Mouse (Mus musculus) cortical plate, adult 2 months (tissue): ENCODE results near the gene Olfr802. TPM values are rescaled to one million over a fixed set of nuclear protein-coding genes. Genes with fewer than 3 reads are reported as not detected.

ENCODE experiments used
- H3K27ac ChIP-seq: fragments of 200-500 bp; 2 replicates; pipeline ENCODE4 v1.5.1; 2012; ENCODE audit warnings: low read length, control low read depth, inconsistent platforms; ENCODE audit not compliant: insufficient read depth
- H3K4me1 ChIP-seq: fragments of 200-500 bp; 2 replicates; pipeline ENCODE4 v1.6.1; 2011; ENCODE audit warnings: low read length; ENCODE audit not compliant: control insufficient read depth, insufficient read depth
- H3K4me3 ChIP-seq: fragments of 200-500 bp; 2 replicates; pipeline ENCODE4 v1.5.1; 2011; ENCODE audit warnings: mild to moderate bottlenecking, low read length, control low read depth; ENCODE audit not compliant: insufficient read depth
- CTCF ChIP-seq: fragments of 200-500 bp; IDR thresholded peaks from 2 replicates; pipeline ENCODE4 v1.5.1; 2011; ENCODE audit warnings: mild to moderate bottlenecking, control low read depth, low read length; ENCODE audit not compliant: insufficient read depth; ENCODE audit errors: extremely low read depth
- POLR2A ChIP-seq: fragments of 200-500 bp; IDR thresholded peaks from 2 replicates; pipeline ENCODE4 v1.6.1; 2011; ENCODE audit warnings: mild to moderate bottlenecking, low read length, control low read depth; ENCODE audit not compliant: insufficient read depth; ENCODE audit errors: extremely low read depth
- polyA plus RNA-seq: library from polyadenylated mRNA; depleted of rRNA; stranded (reverse); fragments of >200 nt; gene quantifications from 2 replicates; pipeline ENCODE4 v1.2.3, GENCODE M21; 2012; rRNA removed

The Olfr802 gene
- not detected in 2 replicates for polyA plus RNA-seq

DNA sequence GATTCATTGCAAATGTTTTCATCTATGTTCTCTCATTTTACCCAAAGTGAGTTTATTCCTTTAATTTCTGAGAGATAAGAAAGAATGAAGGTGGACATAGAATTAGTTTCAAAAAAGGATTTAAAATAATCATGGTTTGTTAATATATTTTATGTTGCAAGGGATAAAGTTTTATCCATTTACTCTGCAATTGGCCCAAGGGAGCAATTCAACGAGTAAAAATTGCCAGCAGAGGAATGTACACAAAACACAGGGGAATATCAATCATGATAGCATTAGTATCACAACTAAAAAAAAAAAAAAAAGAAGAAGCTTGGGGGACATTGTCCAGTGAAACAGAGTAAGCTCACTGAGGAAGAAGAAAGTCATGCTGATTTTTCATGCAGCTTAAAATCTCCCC lies at the start of gene Olfr802:
Olfr802 (minus strand) TSS at position 101 of the 400 bp plus-strand sequence.
- no peak for TF ChIP-seq POLR2A
- no peak for TF ChIP-seq CTCF
- no peak within 1 kb of the TSS for H3K4me3 ChIP-seq
- H3K4me1 ChIP-seq: no peaks in the 10 kb centered on the region
- no peak within 1 kb of the TSS for H3K27ac ChIP-seq

DNA sequence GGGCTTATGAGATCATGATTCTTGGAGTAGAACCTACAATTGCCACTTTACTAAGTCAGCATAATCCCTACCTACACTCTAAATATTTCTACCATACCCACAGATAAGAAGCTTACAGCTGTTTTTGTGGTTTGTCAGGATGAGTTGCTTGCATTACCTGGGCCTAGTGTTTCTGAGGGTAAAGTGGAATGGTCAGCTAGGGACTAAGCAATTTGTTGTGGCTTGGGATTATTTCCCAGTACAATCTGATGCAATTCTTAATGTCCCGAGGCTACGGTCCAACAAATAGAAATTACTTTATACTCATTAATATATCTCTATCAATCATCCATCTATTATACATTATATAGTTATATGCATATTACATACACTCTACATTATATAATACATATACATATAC lies 41.3 kb upstream of the Olfr802 start, which contains the start of gene Olfr805:
Olfr805 (minus strand) TSS at position 101 of the 400 bp plus-strand sequence.
- Histone ChIP-seq H3K4me3 (no peak within 1 kb of the TSS), H3K27ac (no peak within 1 kb of the TSS), H3K4me1 (no peaks in the 10 kb centered on the region)
- TF ChIP-seq CTCF: no peak
- TF ChIP-seq POLR2A: no peak

DNA sequence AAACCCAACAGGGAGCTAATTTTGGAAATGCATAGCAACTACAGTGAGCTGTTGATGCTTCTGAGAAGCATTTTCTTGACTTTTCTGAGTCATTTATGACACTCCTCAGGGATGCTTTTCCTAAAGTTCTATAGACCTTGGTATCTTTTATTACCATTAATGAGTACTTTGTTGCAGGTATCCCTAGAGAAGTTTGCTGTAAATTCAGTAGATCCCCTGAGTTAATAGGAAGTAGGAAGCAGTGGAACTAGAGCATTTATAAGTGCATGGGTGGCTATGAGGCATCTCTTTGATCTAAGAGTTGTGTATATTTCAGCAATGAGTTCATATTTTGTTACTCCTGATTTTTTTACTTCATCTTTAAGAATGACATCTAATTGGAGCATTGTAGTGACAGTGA lies 14.9 kb upstream of the Olfr802 start, which contains the start of gene Olfr804:
Olfr804 (plus strand) TSS at position 301 of the 400 bp plus-strand sequence.
- no peak within 1 kb of the TSS for H3K27ac ChIP-seq
- TF ChIP-seq CTCF (no peak), POLR2A (no peak)
- no peak within 1 kb of the TSS for H3K4me3 ChIP-seq
- no peaks in the 10 kb centered on the region for H3K4me1 ChIP-seq

DNA sequence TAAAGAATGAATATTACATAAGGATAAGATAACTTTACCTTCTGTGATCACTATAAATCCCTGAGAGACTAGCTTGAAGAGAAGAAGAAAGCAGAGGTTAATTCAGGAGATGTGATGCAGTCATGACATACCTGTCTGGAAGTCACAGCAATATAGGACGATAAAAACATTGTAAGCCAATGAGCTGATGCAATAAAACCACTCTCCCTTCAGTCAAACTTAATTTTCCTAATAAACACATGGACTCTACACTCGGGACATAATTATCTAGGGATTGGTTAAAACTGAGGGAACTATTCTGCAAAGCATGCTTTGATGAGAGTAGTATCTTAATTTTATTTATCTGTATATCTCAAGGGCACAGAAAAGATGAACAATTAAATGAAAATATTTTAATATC lies 6.2 kb upstream of the Olfr802 start, which contains the start of gene Olfr803:
Olfr803 (minus strand) TSS at position 101 of the 400 bp plus-strand sequence.
- Histone ChIP-seq H3K27ac (no peak within 1 kb of the TSS), H3K4me1 (no peaks in the 10 kb centered on the region), H3K4me3 (no peak within 1 kb of the TSS)
- no peak for TF ChIP-seq POLR2A
- TF ChIP-seq CTCF: no peak

DNA sequence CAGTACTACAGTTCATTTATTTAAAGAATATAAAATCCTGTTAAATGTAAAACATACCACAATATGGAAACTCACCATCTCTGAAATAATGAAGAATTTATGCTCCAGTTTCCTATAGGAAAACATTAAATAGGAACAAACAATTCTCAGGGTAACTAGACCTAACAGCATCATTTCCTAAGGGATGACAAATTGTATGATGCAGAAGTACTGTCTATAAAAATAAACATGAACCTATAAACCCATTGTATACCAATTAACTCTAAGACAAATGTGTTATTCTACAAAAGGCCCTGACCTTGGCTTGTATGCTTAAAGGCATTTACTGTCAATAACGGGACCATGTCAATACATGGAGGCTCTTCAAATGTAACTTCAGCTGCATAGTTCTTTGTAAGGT lies 14.2 kb downstream of the Olfr802 start, which contains the start of gene Olfr801:
Olfr801 (minus strand) TSS at position 101 of the 400 bp plus-strand sequence.
- Histone ChIP-seq H3K27ac (no peak within 1 kb of the TSS), H3K4me3 (no peak within 1 kb of the TSS), H3K4me1 (no peaks in the 10 kb centered on the region)
- TF ChIP-seq POLR2A (no peak), CTCF (no peak)

DNA sequence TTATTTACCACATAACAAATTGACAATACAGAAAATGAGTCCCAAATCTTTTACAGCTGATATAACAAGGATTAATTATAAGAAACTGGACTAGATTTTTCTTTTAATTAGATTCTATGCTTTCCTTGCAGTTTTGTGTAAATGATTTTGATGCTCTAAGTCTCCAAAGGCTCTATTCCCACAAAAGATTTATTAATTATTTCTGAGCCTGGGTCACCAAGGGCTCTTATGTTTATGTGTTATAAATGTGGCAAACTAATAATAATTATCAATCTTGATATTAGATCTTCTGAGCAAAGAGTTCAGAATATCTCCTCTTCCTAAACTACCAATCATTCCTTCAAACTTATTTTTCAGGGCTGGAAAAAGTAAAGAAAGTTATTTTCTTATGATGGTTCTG lies 30.6 kb downstream of the Olfr802 start, which contains the start of gene Olfr800:
Olfr800 (plus strand) TSS at position 301 of the 400 bp plus-strand sequence.
- no peak within 1 kb of the TSS for H3K27ac ChIP-seq
- no peak within 1 kb of the TSS for H3K4me3 ChIP-seq
- no peak for TF ChIP-seq CTCF
- no peak for TF ChIP-seq POLR2A
- no peaks in the 10 kb centered on the region for H3K4me1 ChIP-seq

DNA sequence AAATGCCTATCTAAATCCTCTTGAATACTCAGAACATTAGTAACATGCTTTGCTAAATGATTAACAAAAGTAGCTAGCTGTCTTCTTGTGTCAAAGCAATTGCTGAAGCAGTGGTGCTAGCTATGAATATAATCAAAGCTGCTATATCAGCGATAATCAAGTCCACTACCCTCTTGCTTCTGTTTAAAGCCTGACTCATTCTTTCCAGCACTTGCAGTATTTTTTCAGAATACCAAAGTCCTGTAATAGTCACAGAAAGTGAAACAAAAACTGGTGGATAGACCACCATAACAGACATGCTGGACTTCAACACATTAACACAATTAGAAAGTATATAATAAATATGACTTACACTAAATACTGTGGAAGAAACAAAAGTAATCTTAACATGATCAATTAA lies 36.2 kb downstream of the Olfr802 start:
- Histone ChIP-seq H3K4me3 (no peak overlapping the region), H3K4me1 (no peaks in the 10 kb centered on the region), H3K27ac (no peak overlapping the region)
- TF ChIP-seq CTCF: no peak
- TF ChIP-seq POLR2A: no peak

DNA sequence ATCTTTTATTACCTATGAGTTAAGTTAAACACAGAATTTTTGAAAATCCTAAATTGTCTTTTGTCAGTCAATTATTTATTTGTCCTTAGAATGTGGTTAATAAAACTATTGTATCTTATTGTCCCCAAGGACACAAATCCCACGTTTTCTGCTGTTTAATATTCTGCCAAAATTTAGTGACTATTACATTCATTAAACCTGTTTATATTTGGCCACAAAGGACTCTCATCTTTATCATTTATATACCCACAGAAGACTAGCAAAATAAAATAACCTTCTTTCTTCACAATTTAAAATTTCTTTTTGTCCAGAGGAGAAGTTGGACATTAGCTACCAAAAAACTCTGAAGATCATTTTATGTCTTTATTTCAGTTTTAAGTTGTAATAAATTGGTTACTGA lies 50.8 kb downstream of the Olfr802 start, which contains the start of gene Olfr799:
Olfr799 (plus strand) TSS at position 301 of the 400 bp plus-strand sequence.
- H3K27ac ChIP-seq: no peak within 1 kb of the TSS
- no peak within 1 kb of the TSS for H3K4me3 ChIP-seq
- no peaks in the 10 kb centered on the region for H3K4me1 ChIP-seq
- TF ChIP-seq POLR2A: no peak
- TF ChIP-seq CTCF: no peak

DNA sequence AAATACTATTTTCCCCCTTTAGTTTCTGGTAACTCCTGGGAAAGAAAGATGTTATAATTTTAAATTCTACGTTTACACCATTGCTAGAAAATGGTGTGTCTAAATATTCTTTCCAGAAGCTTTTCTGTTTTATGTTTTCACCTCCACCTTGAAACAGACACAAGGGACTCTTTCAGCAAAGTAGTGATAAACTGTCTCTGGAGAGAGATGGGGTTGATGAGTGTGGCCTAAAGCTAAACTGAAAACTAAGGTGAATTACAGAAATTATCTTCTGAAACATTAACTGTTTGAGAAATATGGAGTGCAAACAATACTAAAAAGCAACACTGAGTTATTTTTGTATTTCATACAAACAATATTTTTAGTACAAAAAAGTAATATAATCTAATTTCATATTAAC lies 60.1 kb downstream of the Olfr802 start, which contains the start of gene Olfr798:
Olfr798 (minus strand) TSS at position 101 of the 400 bp plus-strand sequence.
- Histone ChIP-seq H3K4me1 (no peaks in the 10 kb centered on the region), H3K27ac (no peak within 1 kb of the TSS), H3K4me3 (no peak within 1 kb of the TSS)
- TF ChIP-seq CTCF: no peak

Other genes starting within 250 kb of the Olfr802 start
- not detected in 2 replicates for gene Olfr787, start 226.3 kb downstream of the Olfr802 start, polyA plus RNA-seq
- gene Olfr788, start 217.2 kb downstream of the Olfr802 start, polyA plus RNA-seq: not detected in 2 replicates
- gene Olfr789, start 203.4 kb downstream of the Olfr802 start, polyA plus RNA-seq: not detected in 2 replicates
- not detected in 2 replicates for gene Olfr790, start 189.7 kb downstream of the Olfr802 start, polyA plus RNA-seq
- not detected in 2 replicates for gene Olfr791, start 166.4 kb downstream of the Olfr802 start, polyA plus RNA-seq
- gene Olfr792, start 149.0 kb downstream of the Olfr802 start, polyA plus RNA-seq: not detected in 2 replicates
- gene Olfr794, start 120.5 kb downstream of the Olfr802 start, polyA plus RNA-seq: not detected in 2 replicates
- not detected in 2 replicates for gene Olfr796, start 75.6 kb downstream of the Olfr802 start, polyA plus RNA-seq
- not detected in 2 replicates for gene Olfr798, start 60.2 kb downstream of the Olfr802 start, polyA plus RNA-seq
- not detected in 2 replicates for gene Olfr799, start 50.7 kb downstream of the Olfr802 start, polyA plus RNA-seq
- gene Olfr800, start 30.5 kb downstream of the Olfr802 start, polyA plus RNA-seq: not detected in 2 replicates
- gene Olfr801, start 14.3 kb downstream of the Olfr802 start, polyA plus RNA-seq: not detected in 2 replicates
- gene Olfr803, start 6.1 kb upstream of the Olfr802 start, polyA plus RNA-seq: not detected in 2 replicates
- not detected in 2 replicates for gene Olfr804, start 15.0 kb upstream of the Olfr802 start, polyA plus RNA-seq
- gene Olfr805, start 41.2 kb upstream of the Olfr802 start, polyA plus RNA-seq: not detected in 2 replicates
- not detected in 2 replicates for gene Olfr806, start 53.8 kb upstream of the Olfr802 start, polyA plus RNA-seq
- gene Olfr807, start 69.6 kb upstream of the Olfr802 start, polyA plus RNA-seq: not detected in 2 replicates
- not detected in 2 replicates for gene Olfr808, start 77.3 kb upstream of the Olfr802 start, polyA plus RNA-seq
- not detected in 2 replicates for gene Olfr809, start 86.5 kb upstream of the Olfr802 start, polyA plus RNA-seq
- not detected in 2 replicates for gene Olfr810, start 106.7 kb upstream of the Olfr802 start, polyA plus RNA-seq
- not detected in 2 replicates for gene Olfr811, start 116.2 kb upstream of the Olfr802 start, polyA plus RNA-seq
- not detected in 2 replicates for gene Olfr812, start 157.9 kb upstream of the Olfr802 start, polyA plus RNA-seq
- not detected in 2 replicates for gene Olfr813, start 167.2 kb upstream of the Olfr802 start, polyA plus RNA-seq
- gene Olfr814, start 191.7 kb upstream of the Olfr802 start, polyA plus RNA-seq: not detected in 2 replicates
- gene Olfr815, start 217.7 kb upstream of the Olfr802 start, polyA plus RNA-seq: not detected in 2 replicates
- not detected in 2 replicates for gene Olfr816, start 227.4 kb upstream of the Olfr802 start, polyA plus RNA-seq